Mouse (Mus musculus) limb, embryonic 13.5 days (tissue): ENCODE measurements around the gene Mbd4. TPM values are rescaled to one million over a fixed set of nuclear protein-coding genes. Genes with fewer than 3 reads are reported as not detected.
"Not testable (repeated sequence)": the region's sequence is repeated elsewhere in the genome, so short reads cannot be mapped to it uniquely, and the experiment has no call there.

ENCODE experiments used
- ATAC-seq: fragments of 200-750 bp; cut with Nextera tagmentation; 2 replicates; pipeline ENCODE4 v1.8.0; 2017; ENCODE audit warnings: low read depth, moderate number of reproducible peaks, moderate TSS enrichment; ENCODE audit not compliant: low FRiP score
- H3K27ac ChIP-seq: fragments of 300-500 bp; sonication (generic); 2 replicates; pipeline ENCODE4 v1.5.1; 2015; ENCODE audit warnings: inconsistent platforms, mild to moderate bottlenecking, moderate library complexity
- H3K27me3 ChIP-seq: fragments of 300-500 bp; sonication (generic); 2 replicates; pipeline ENCODE4 v1.6.1; 2015; ENCODE audit warnings: mild to moderate bottlenecking, inconsistent platforms
- H3K36me3 ChIP-seq: fragments of 300-500 bp; sonication (generic); 2 replicates; pipeline ENCODE4 v1.6.1; 2015; ENCODE audit warnings: inconsistent platforms, mild to moderate bottlenecking, moderate library complexity
- H3K4me1 ChIP-seq: fragments of 300-500 bp; sonication (generic); 2 replicates; pipeline ENCODE4 v1.6.1; 2015; ENCODE audit warnings: inconsistent platforms
- H3K4me2 ChIP-seq: fragments of 300-500 bp; sonication (generic); replicated peaks from 2 replicates; pipeline ENCODE4 v1.6.1; 2015; ENCODE audit warnings: inconsistent platforms, mild to moderate bottlenecking, moderate library complexity
- H3K4me3 ChIP-seq: fragments of 300-500 bp; sonication (generic); 2 replicates; pipeline ENCODE4 v1.5.1; 2015; ENCODE audit warnings: moderate library complexity, mild to moderate bottlenecking, inconsistent platforms
- H3K9ac ChIP-seq: fragments of 300-500 bp; sonication (generic); 2 replicates; pipeline ENCODE4 v1.6.1; 2015; ENCODE audit warnings: mild to moderate bottlenecking, inconsistent platforms
- H3K9me3 ChIP-seq: fragments of 300-500 bp; sonication (generic); 2 replicates; pipeline ENCODE4 v1.6.1; 2016; ENCODE audit warnings: inconsistent platforms
- WGBS: fragments of 180-500 bp; shearing (Covaris S2); methylation state at CpG from one replicate; pipeline ENCODE4 v1.1.7; 2015; 5-methylcytosine and 5-hydroxymethylcytosine counted together
- polyA plus RNA-seq: library from polyadenylated mRNA; unstranded; fragments of >200 nt; fragmentation: Nextera tagmentation; extraction: Ambion mirVana; gene quantifications from 2 replicates; pipeline ENCODE4 v1.2.1, GENCODE M21; 2015

Gene Mbd4
- polyA plus RNA-seq, 1 experiment from 2014 or later = 27.7 TPM

GRCm38 (mm10) chr6:115830779-115831601 lies 22.2 kb downstream of the Mbd4 start:
- Histone ChIP-seq H3K9ac (no peak overlapping the region), H3K4me3 (no peak overlapping the region), H3K27me3 (no peaks in the 10 kb centered on the region), H3K27ac (no peak overlapping the region), H3K4me2 (no peak overlapping the region), H3K9me3 (no peaks in the 10 kb centered on the region), H3K36me3 (no peaks in the 10 kb centered on the region), H3K4me1 (no peaks in the 10 kb centered on the region)
- WGBS = 86% methylated on average over 6 of the region's 6 CpGs
- no peak for ATAC-seq

- Histone ChIP-seq H3K4me2 (peak overlapping the region; percentile 50), H3K4me3 (peak overlapping the region; percentile 22)
- not testable (repeated sequence) for H3K27ac ChIP-seq, H3K36me3 ChIP-seq, H3K27me3 ChIP-seq, H3K4me1 ChIP-seq, H3K9me3 ChIP-seq, H3K9ac ChIP-seq
- under 1% methylated on average over 6 of the region's 11 CpGs for WGBS
- ATAC-seq = peak; percentile 91
Observed at GRCm38 (mm10) chr6:115823850-115824464, 29.2 kb downstream of the Mbd4 start.

GRCm38 (mm10) chr6:115821216-115821993 lies 31.8 kb downstream of the Mbd4 start:
- no peak for ATAC-seq
- Histone ChIP-seq H3K27ac (no peak overlapping the region), H3K27me3 (no peaks in the 10 kb centered on the region), H3K9me3 (no peaks in the 10 kb centered on the region), H3K36me3 (no peaks in the 10 kb centered on the region), H3K4me3 (no peak overlapping the region), H3K4me2 (no peak overlapping the region), H3K9ac (no peak overlapping the region), H3K4me1 (no peaks in the 10 kb centered on the region)
- 85% methylated on average over 8 of the region's 8 CpGs for WGBS

- Histone ChIP-seq H3K4me1 (0 out of 2 replicates have a peak, but pooled peaks cover 3% of the 10 kb centered on the region), H3K4me3 (no peak overlapping the region), H3K36me3 (no peaks in the 10 kb centered on the region), H3K9me3 (no peaks in the 10 kb centered on the region), H3K27me3 (no peaks in the 10 kb centered on the region), H3K9ac (no peak overlapping the region), H3K4me2 (no peak overlapping the region), H3K27ac (no peak overlapping the region)
- no peak for ATAC-seq
- 68% methylated on average over 2 of the region's 2 CpGs for WGBS
Observed at GRCm38 (mm10) chr6:115818129-115818528, 35.0 kb downstream of the Mbd4 start.

GRCm38 (mm10) chr6:115815041-115815440 lies 38.1 kb downstream of the Mbd4 start:
- Histone ChIP-seq H3K4me3 (no peak overlapping the region), H3K9me3 (no peaks in the 10 kb centered on the region), H3K4me2 (no peak overlapping the region), H3K9ac (no peak overlapping the region), H3K36me3 (no peaks in the 10 kb centered on the region), H3K4me1 (0 out of 2 replicates have a peak, but pooled peaks cover 3% of the 10 kb centered on the region), H3K27me3 (no peaks in the 10 kb centered on the region), H3K27ac (no peak overlapping the region)
- WGBS = 75% methylated on average over 4 of the region's 4 CpGs
- no peak for ATAC-seq

- no peaks in the 10 kb centered on the region for H3K36me3 ChIP-seq
- no peak for ATAC-seq
Observed at GRCm38 (mm10) chr6:115814104-115814503, 39.1 kb downstream of the Mbd4 start.

GRCm38 (mm10) chr6:115811606-115812005 lies 41.6 kb downstream of the Mbd4 start:
- H3K4me2 ChIP-seq = no peak overlapping the region
- H3K27me3 ChIP-seq = no peaks in the 10 kb centered on the region
- no peak overlapping the region for H3K27ac ChIP-seq
- no peak for ATAC-seq
- 68% methylated on average over 8 of the region's 8 CpGs for whole genome bisulfite sequencing
- H3K36me3 ChIP-seq = peaks cover 10% of the 10 kb centered on the region
- H3K9me3 ChIP-seq = no peaks in the 10 kb centered on the region
- H3K4me1 ChIP-seq = peaks cover 13% of the 10 kb centered on the region
- no peak overlapping the region for H3K4me3 ChIP-seq
- H3K9ac ChIP-seq = no peak overlapping the region

More at GRCm38 (mm10) chr6:115814104-115814503, 39.1 kb downstream of the Mbd4 start:
- H3K27ac ChIP-seq = no peak overlapping the region
- H3K4me3 ChIP-seq = no peak overlapping the region
- no peaks in the 10 kb centered on the region for H3K9me3 ChIP-seq
- H3K4me1 ChIP-seq = 0 out of 2 replicates have a peak, but pooled peaks cover 3% of the 10 kb centered on the region
- H3K4me2 ChIP-seq = no peak overlapping the region
- H3K27me3 ChIP-seq = no peaks in the 10 kb centered on the region
- 0 out of 2 replicates have a peak overlapping the region, but pooled peaks have one; percentile 32 for H3K9ac ChIP-seq
- WGBS = 41% methylated on average over 4 of the region's 4 CpGs

- Histone ChIP-seq H3K4me1 (peaks cover 20% of the 10 kb centered on the region), H3K27me3 (no peaks in the 10 kb centered on the region), H3K27ac (peak within 1 kb of the TSS; percentile 97), H3K4me2 (peak within 1 kb of the TSS; percentile 96), H3K9me3 (no peaks in the 10 kb centered on the region), H3K36me3 (peaks cover 39% of the 10 kb centered on the region), H3K9ac (peak within 1 kb of the TSS; percentile 99), H3K4me3 (peak within 1 kb of the TSS; percentile 100)
- peak; percentile 86 for ATAC-seq
- WGBS = under 1% methylated on average over 47 of the region's 47 CpGs
Observed at GRCm38 (mm10) chr6:115808488-115809231, 44.5 kb downstream of the Mbd4 start, which contains the start of gene Rpl32. Gene Rpl32 (minus strand): TSS chr6:115808747.

- Histone ChIP-seq H3K27ac (peak overlapping the region; percentile 97), H3K9me3 (no peaks in the 10 kb centered on the region), H3K9ac (peak overlapping the region; percentile 99), H3K27me3 (no peaks in the 10 kb centered on the region), H3K4me3 (peak overlapping the region; percentile 100), H3K36me3 (peaks cover 43% of the 10 kb centered on the region), H3K4me1 (peaks cover 20% of the 10 kb centered on the region), H3K4me2 (peak overlapping the region; percentile 96)
- under 1% methylated on average over 22 of the region's 22 CpGs for WGBS
- no peak for ATAC-seq
Observed at GRCm38 (mm10) chr6:115808196-115808487, 45.0 kb downstream of the Mbd4 start.

- Histone ChIP-seq H3K27me3 (no peaks in the 10 kb centered on the region), H3K9me3 (no peaks in the 10 kb centered on the region), H3K36me3 (peaks cover 48% of the 10 kb centered on the region), H3K9ac (peak overlapping the region; percentile 99), H3K4me1 (peaks cover 20% of the 10 kb centered on the region), H3K27ac (peak overlapping the region; percentile 97), H3K4me3 (peak overlapping the region; percentile 100), H3K4me2 (peak overlapping the region; percentile 96)
- 3% methylated on average over 15 of the region's 15 CpGs for WGBS
- no peak for ATAC-seq
Observed at GRCm38 (mm10) chr6:115807464-115808195, 45.5 kb downstream of the Mbd4 start.
